Mouse (Mus musculus): ENCODE measurements around the gene Ank3.

The Ank3 gene

GRCm38 (mm10) chr10:69726806-69727205 is 328.2 kb downstream of the Ank3 start:
- DNase-seq = no peak

- DNase-seq = no peak
Observed at GRCm38 (mm10) chr10:69728876-69729275, 330.3 kb downstream of the Ank3 start.

- no peak for DNase-seq
Observed at GRCm38 (mm10) chr10:69730351-69730871, 331.8 kb downstream of the Ank3 start.

DNA sequence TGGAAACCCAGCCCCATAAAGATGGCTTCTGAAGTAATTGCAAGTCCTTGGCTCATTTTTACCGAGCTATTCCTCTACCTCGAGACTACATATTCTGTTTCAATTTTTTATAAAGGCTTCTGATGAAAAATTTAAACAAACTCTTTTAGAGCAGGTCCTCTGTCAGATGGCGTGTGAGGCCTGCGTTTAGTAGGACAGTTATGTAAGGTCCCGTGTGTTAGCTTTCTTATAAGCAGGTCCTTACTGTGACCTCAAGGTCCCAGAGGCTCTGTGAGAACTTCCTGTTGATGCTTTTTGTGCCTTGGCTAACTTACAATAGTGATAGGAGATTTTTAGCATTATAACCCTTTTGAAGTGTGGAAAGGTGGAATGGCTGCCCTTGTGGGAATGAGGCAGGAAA is 332.8 kb downstream of the Ank3 start:
- no peak for DNase-seq

GRCm38 (mm10) chr10:69731863-69732262 is 333.3 kb downstream of the Ank3 start:
- no peak for DNase-seq

DNA sequence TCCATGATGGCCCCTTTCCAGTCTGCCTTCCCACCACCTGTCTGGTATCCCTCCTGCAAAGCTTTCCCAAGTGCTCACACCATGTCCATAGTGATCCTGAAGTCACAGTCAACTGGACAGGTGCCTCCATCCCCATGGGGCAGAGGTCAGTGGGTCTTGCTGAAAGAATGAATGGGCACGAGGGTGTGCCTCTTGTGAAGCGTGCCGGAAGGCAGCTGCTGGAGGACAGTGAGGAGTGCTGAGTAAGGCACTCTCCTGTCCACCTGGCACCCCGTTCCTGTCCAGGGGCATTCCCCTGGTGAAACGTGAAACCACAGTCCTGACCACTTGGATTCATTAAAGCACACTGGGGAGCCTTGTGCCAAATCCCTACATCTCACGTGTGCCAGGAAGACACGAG is 337.7 kb downstream of the Ank3 start:
- no peak for DNase-seq

DNA sequence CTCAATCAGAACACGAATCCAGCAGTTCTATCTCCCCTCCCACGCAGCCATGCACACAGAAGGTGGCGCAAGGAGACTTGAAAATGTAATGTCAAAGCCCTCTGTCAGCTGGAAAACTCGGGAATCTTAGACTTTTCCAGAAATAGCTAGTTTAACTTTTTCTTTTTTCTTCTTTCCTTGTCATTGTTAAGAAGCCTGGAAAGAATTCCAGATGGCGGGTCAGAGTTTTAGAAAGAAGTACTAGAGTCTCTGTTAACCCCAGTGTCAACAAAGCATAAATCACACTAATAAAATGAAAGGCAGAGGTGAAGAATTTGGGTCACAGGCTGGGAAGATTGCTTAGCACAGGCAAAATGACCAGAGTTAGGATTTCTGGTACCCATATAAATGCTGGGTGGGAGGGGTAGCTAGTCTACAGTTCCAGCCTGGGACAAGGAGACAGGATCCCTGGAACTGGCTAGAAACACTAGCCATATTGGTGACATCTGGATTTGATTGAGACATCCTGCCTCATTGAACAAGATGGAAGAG is 340.2 kb downstream of the Ank3 start:
- DNase-seq = no peak

DNA sequence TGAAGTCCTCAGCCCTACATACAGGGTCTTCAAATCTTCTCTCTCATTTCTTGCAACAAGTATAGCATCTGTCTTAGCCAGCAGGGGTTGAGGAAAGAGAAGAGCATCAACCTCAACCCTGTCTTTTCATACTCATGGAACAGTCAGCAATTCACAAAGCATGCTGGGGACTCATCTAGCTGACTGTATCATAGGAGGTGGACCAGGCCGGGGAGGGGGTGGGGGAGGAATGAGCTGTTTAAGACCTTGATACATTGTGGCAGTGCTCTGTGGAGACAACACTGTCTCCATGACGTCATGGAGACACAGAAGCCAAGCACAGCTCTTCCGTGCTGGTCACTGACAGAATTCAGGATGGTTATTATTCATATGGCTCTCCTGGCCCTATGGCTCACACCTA is 344.0 kb downstream of the Ank3 start:
- peak; percentile 39 for DNase-seq

DNA sequence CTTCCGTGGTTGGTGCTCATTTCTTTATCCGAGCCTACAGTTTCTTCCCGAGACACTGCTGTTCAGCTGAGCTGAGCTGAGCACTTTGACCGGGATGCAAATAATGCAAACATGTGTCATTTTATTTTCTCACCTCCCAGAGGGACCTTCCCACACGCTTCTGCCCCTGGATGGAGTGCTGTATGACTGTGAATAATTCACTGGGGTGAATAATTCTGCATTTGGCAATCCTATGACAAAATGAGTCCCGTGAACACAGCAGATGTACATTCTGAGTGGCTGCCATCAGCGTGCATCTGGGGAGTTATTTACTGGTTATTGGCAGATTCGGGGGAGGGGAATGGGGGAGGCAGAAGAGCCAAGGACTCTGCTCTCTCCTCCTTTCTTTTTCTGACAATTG is 345.6 kb downstream of the Ank3 start:
- no peak for DNase-seq

GRCm38 (mm10) chr10:69744871-69745270 is 346.3 kb downstream of the Ank3 start:
- DNase-seq = no peak

DNA sequence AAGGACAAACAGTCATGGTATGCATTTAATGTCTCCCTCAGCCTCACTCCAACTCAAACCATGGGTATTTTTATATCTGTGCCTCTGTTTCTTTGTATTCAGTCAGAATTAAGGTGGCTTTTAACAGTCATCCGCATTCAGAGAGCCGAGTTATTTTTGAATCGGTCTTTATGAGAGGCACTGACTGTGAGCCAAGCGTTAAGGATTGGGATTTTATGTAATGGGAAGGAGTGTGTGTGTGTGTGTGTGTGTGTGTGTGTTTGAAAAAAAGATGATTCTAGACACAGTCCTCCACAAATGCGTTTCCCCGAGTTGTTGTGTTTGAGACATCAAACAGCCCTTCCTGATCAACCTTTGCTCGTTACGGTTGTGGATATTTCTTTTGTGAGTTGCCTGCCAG is 347.7 kb downstream of the Ank3 start:
- no peak for DNase-seq

DNA sequence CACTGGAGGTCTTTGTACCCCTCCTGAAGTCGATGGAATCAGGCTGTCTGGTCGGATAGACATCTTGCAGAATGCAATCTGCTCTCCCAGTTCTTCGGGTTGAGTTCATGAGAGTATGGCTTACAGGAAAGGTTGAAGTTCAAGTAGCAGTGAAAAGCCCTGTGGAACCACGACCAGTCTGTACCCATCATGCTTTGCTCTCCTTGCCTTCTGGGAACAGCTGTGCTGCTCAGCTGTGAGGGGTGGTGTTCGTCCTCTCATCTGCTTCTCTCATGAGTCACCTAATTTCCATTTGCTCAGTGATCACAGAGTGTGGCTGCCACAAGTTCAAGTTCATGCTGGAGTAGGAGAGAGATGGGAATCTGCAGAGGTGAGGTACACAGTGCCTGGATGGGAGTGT is 348.2 kb downstream of the Ank3 start:
- DNase-seq = peak; percentile 48

DNA sequence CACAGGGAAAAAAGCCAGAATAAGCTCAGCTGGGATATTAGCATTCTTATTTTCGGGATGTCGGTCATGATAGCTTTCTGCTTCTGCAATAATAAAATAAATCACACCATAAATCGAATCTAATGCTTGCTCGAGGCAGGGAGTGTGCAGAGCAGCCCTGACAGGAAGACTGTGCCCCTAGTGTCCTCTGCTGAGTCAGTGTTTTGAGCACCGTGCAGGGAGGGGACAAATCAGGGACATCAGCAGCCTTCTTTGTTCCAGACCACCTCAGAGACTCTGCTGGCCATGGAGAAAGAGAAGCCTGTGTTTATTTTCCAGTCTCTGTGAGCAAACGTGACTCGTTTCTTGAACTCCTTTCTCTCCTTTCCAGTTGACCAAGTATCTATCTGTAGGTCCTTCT is 352.8 kb downstream of the Ank3 start:
- DNase-seq = no peak

- DNase-seq = peak; percentile 63
Observed at GRCm38 (mm10) chr10:69753464-69753863, 354.9 kb downstream of the Ank3 start.

- no peak for DNase-seq
Observed at GRCm38 (mm10) chr10:69756956-69757672, 358.5 kb downstream of the Ank3 start.

- no peak for DNase-seq
Observed at GRCm38 (mm10) chr10:69762977-69763376, 364.4 kb downstream of the Ank3 start.

DNA sequence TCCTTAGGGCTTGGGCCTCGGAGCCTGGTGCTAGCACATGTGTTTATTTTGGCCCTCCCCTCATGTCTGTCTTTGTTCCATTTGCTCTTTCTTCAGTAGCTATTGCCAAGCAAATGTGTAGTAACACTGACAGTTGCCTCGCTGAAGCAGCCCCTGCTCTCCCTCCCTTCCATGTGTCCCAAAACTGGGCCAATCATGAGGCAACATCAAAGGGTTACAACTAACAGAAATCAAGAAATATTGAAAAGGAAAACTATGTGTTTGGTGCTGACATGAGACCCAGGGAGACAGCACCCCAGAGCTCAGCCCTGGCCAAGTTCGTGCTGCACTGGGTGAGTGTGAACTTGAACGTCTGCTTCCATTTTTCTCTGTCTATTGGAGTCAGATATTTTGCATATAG is 365.8 kb downstream of the Ank3 start:
- no peak for DNase-seq

DNA sequence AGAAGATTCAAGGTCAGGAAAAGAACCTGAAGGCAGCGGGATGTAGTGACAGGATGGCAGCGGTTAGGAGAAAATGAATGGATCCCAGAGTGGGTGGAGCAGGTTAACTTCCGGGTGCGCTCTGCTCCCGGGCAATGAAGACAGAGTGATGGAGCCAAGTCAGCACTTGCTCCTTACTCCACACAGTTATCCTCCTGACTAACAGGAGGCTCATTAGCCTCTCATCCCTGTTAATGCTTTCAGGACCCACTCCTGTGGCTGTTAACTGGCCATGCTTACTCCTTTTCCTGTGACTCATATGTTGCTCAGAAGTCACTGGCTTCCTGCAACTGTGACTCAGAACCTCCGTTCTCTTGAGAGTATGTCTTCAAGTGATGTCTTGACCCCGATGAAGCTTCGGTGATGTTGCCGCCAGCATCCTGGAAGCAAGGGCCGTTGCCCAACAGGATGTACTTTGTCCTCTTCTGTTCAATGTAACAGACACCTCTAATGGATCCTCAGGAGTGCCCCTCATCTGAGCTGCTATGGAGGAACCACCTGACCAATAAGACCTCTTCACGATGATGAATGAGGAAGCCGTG is 378.6 kb downstream of the Ank3 start:
- no peak for DNase-seq

DNA sequence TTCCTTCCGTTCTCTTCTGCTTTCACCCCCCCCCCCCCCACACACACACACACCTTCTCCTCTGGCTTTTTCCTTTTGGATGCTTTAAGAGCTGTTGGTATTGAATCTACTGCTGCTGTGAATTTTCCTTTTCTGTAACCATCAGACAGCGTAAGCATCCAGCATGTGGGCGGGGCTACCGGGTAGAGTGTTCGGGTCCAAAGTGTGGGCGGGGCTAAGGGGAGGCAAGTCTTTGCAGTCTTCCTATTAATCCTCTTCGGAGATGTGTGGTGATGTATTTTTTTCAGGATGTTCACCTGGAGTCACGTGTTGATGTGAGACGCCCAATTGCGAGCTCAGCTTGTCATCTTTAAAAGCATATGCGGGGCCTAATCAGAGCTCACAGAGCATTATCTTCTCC is 379.2 kb downstream of the Ank3 start:
- no peak for DNase-seq

- DNase-seq = no peak
Observed at GRCm38 (mm10) chr10:69779246-69779645, 380.7 kb downstream of the Ank3 start.

GRCm38 (mm10) chr10:69781491-69781890 is 382.9 kb downstream of the Ank3 start:
- DNase-seq = peak; percentile 64

DNA sequence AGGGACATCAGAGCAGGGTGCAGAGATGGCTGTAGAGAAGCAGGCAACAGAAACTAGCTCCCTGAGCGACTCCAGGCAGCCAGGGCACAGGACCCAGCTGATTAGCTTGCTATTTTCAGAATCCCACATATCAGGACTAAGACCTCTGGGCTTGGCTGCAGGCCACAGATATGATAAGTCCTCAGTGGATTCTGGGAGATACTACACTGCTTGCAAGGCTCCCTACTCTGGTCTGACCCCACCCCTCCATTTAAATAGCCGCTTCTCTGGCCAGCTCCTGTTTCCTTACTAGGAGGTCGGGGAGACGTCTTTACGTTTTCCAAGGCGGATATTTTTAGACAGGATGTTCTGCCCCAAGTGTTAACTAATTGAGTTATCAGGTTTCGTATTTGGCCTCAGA is 386.7 kb downstream of the Ank3 start:
- peak; percentile 34 for DNase-seq

GRCm38 (mm10) chr10:69785692-69786091 is 387.1 kb downstream of the Ank3 start:
- no peak for DNase-seq

GRCm38 (mm10) chr10:69786220-69786993 is 387.8 kb downstream of the Ank3 start:
- DNase-seq = peak; percentile 45

Data from retina, postnatal 1 day (tissue).